Mouse (Mus musculus) CD4-positive helper T cell, adult 2 months (primary cell): ENCODE measurements around the gene Frmd3.
"Not testable (repeated sequence)": the region's sequence is repeated elsewhere in the genome, so short reads cannot be mapped to it uniquely, and the experiment has no call there.

Experiments
- DNase-seq: peaks from one replicate; pipeline ENCODE4 v3.0.0-alpha.2; 2012; ENCODE audit warnings: low read depth, missing footprints, low spot score

Frmd3 gene

DNA sequence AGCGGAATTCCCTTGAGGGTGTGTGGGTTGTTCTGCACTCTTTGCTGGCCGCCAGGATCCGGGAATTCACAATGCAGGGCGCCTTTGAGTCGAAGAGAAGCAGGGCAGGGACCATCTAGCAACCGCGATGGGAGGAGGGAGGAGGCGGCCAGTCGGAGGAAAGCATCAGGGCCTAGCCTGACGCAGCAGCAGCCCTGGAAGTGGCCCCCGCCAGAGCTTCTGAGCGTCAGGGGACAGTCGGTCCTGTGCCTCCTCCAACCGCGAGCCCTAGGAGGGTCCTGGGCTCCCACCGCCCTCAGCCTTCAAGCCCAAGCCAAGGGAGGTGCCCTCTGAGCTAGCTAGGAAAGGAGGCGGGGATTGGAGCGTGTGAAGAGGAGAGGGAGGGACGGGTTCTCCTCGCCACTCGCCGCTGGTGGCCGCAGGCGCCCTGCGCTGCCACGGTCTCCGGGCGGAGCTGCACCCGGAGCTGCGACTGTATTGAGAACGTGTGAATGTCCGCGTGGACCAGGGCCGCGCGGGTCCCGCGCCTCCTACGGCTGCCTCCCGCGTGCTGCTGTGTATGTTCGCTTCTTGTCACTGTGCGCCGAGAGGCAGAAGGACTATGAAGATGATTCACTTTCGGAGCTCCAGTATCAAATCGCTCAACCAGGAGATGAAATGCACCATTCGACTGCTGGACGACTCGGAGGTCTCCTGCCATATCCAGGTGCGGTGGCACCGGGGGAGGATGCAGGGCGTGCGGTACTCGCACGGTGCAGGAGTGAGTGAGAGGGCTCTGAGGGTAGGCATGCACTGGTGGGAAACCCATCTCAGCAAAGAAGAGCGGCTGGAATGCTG, at the start of gene Frmd3:
Frmd3 (plus strand) TSS at position 232 of the 837 bp plus-strand sequence.
- no peak for DNase-seq

DNA sequence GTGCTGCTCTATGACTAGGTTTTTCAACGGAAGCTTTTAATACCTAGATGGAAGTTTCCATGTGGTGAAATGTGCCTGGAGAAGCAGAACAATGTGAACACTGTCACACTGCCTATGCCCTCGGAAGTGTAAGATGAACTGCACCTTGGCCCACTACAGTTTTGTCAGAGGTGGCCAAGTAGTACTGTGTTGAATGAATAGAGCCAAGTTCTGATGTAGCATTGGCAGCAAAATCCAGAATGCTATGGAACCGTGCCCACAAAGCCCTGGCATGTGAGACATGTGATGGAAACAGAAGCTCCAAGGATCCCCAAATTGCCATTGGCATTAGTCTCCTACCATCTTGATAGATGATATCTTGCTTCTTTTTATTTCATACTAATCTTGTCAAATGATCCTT, 32.8 kb upstream of the Frmd3 start:
- DNase-seq, result no peak

DNA sequence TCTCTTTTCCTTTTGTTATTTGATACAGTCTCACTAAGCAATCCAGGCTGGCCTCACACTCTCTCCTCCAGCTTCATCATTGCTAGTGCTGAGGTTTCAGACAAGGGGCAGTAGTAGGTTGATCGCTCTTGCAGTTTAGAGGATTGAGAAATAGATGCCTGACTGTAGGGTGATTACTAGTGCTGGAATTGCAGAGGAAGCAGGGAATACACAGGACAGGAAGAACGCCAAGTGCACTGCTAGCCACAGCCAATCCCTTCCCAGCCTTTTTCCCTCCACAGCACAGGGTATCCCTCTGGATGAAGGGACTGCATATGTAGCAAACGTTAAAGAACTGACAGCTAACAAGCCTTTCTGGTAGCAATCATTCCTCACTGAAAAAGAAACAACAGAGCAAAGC, 965 bp upstream of the Frmd3 start:
- no peak for DNase-seq

DNA sequence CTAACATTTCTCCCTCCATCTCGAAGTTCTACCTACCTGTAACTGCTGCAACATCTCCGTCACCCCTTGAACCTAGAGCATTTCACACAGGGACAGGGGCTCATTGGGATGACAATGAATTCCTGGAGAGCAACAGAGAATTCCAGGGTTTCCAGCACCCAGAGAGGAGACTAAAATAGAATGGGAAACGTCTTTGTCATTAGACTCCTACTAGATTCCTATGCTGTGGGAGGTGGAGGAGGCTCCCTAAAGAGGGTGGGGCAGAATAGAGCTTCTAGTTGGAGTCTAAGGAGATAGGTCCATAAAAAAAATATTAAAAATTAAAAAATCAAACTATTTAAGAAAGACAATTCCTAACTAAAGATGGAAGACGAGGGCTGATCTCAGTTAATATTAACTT, 542 bp upstream of the Frmd3 start:
- DNase-seq, result no peak

DNA sequence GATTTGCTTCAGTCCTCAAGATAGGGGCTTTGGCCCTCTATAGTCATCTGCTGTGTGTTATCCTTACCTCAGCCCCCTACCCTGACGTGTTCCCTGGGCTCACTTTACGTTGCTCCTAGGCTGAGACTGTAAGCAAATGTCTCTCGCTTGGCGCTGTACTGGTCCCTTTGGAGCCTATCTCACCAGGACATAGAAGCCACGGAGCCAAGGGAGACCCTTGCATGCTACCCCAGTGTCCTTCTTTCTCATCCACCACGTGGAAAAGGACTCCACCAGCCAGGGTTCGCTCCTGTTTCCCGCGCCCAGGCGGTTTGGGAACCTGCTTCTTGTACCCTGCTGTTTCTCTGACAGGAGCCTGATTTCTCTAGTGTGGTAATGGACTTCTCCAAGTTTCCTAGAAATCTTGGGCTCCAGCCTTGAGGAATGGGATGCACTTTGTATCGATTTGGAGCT, 832 bp downstream of the Frmd3 start:
- DNase-seq, result no peak

DNA sequence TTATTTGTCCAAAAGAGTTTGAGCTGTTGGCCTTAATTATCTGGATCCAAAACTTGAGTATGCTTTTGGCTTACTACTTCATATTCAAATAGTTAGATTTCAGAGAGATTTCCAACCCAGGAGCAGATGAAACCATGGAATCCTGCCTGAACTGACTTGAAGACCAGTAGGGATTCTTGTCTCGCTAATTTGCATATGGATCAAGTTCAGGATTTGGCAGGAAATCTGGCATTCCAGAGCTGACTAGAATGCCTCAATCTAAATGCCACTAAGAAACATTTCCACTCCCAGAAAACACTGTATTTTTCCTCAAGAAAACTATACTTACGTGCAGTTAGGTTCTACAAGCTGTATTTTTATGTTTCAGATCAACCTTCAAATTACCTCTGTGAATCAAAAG, 6.8 kb downstream of the Frmd3 start:
- no peak for DNase-seq

DNA sequence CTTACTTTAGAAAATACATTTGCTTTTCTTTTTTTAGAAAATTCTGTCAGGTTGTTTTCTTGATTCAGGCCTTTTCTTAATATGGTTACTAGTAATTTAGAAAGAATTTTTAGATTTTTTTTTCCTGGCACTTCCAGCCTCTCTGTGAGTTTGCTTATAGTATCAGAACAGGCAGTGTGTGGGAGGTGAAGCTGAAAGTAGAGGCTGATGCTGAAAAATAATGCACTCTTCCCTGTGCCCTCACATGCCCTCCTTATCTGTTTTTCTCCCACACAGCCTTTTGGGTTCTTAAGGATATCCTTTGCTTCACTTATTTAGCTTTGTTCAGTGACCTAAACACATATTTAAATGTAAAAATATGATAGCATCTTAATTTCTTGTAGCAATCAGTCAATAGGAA, 30.0 kb downstream of the Frmd3 start:
- DNase-seq, result no peak

DNA sequence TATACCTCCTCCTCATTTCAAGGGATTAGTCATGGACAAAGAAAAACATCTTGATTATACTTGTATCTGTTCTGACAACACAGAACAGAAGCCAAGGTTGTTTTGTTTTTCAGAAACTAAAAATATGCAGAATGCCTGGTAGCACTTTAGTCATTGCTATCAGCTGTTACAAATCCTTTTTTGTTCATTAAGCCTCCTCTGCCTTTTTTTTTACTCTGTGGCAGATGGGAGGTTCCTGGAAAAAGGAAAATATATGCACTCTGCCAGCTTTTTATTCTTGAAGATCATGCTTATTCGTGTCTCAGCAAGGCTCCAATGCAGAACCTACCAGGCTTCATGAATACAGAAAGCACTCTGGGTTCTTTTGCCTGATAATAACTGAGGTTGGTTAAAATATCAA, 38.5 kb downstream of the Frmd3 start:
- no peak for DNase-seq

DNA sequence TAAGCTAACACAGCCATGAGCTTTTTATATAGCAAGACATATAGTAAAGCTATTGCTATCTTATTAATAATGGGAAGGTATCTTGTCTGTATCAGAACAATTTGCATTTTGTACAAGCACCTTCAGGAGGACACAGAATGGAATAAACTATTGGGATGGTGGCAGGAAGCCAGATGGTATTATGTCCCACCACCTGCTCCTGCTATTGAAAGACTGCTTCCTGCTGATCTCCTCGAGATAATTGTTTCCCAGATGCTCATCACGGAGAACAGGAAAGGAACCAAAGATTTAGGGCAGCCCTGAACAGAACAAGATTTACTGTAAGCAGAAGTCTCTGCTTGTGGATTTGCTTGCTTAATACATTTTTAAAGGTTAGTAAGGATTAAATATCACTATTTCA, 63.5 kb downstream of the Frmd3 start:
- no peak for DNase-seq

DNA sequence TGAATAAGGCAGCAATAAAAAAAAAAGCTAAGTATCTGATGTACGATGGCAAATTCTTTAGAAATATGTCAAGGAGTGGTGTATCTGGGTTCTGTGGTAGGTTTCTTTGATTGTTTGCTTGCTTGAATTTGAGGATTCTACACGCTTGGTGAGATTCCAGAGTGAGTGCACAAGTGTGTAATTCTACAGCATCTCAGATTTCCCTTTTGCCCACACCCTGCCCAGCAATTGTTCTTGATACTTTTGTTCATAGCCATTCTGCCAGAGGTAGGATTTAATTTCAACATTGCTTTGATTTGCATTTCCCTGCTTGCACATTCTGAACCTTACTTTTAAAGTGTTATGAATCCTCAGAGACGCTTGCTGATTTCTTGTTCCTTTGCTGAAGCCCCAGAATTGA, 97.6 kb downstream of the Frmd3 start:
- DNase-seq, result no peak

DNA sequence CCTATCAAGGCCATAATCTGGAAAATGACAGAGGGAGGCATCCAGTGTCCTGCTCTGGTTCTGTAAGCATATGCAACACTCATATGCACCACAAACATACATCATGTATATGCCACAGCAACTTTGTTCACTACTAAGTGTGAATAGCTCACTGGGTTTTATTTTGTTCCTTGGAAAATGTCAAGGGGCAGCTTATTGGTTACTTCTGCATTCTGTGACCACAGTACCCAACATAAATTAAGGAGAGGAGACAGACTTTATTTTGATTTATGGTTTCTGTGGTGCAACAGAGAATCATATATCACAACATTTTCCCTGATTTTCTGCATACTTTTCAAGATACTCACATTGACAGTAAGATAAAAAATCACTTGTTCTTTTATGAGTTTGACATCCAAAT, 178.3 kb downstream of the Frmd3 start:
- DNase-seq, result no peak

DNA sequence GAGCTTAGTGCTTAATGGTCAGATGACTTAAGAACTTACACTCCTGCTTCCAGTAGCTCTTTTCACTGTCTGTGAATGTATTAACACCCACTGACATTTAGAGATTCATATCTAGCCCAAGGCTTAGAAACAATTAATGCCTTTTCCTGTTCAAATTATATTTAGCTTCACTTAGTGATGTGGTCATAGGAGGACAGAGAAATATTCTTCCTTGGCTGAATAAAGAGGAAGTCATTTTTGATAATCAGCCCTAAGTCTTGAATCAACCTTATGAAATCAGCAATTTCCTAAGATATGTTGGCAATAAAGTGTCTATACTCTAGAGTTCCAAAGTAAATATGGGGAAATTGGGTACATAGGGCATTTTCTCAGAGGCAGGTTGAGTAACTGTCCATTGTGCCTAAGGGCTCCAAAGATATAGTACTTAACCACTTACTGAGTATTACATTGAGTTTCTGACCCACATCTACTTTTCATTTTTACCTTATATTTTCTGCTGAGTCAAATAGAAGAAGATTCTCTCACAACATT, 188.1 kb downstream of the Frmd3 start:
- no peak for DNase-seq

DNA sequence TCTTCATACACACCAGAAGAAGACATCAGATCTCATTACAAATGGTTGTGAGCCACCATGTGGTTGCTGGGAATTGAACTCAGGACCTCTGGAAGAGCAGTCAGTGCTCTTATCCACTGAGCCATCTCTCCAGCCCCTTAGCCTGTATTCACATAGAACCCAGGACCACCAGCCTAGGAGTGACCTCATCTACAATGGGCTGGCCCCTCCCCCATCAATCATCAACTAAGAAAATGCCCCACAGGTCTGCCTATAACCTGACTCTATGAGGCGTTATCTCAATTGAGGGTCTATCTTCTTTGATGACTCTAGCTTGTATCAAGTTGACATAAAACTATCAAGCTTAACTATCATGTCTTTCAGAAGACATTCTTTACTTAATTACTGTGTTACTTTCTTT, 208.5 kb downstream of the Frmd3 start:
- DNase-seq, result not testable (repeated sequence)

DNA sequence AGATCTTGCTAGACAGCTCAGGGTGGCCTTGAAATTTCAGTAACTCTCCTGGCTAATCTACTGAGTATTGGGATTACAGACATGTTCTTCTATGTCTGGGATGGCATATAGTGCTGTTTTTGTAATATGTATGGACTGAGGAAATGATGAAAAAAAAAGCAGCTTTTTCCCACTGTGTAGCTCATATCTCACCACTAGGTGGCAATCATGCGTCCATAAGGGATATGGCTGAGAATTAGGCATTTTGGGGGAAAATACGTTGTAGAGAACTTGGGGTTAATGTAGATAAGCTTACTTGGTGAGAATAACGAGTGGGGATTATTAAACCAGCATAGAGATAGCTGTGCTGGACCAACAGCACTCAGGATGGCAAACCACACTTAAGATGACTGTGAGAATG, 209.1 kb downstream of the Frmd3 start:
- peak; percentile 10 for DNase-seq

DNA sequence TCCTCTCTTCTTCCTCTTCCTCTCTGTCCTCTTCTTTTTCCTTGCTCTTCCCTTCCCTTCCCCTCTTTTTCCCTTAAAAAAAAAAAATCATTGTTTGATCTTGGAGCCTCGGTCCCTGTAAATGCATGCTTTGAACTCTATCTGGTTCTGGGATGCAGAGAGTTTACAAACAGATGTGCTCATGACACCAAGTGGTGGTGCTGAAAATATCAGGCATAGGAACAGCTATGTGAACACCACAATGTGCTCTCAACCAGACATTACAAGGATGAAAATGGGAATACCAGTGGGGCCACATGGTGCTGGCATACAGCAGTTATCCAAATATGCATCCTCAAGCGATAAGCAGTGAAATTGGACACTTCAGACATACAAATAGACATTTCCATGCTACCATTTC, 211.0 kb downstream of the Frmd3 start:
- no peak for DNase-seq

DNA sequence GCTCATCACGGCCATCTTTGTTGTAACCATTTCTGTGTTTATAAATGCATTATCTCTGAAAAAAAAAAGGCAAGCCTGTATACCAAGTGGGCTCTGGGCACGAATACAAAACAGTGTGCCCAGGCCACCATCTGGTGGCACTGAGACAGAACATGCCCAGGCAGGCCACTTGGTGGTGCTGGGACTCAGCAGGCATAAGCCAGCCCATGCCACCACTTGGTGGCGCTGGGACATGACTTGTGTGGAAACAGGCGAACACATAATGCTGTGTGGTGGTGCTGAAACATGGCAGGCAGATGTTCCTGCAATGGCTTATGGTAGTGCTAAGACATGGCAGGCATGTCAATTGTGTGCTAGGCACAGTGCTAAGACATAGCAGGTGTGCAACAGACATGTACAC, 217.8 kb downstream of the Frmd3 start:
- DNase-seq, result peak; percentile 59

DNA sequence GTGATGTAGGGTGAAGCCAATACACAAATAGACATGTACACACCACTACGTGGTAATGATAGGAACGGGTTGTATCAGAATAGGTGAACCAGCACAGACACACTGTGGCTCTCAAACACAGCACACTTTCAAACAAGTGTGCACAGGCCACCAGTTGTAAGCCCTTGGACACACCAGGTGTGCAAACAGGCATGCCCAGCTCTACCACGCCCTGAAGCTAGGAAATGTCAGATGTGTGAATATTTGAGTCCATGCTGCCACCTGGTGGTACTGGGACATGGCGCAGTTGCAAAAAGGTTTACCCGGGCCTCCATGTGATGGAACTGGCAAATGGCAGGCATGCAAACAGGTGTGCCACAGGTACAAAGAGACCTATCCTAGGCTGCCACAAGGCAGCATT, 218.2 kb downstream of the Frmd3 start:
- peak; percentile 53 for DNase-seq

DNA sequence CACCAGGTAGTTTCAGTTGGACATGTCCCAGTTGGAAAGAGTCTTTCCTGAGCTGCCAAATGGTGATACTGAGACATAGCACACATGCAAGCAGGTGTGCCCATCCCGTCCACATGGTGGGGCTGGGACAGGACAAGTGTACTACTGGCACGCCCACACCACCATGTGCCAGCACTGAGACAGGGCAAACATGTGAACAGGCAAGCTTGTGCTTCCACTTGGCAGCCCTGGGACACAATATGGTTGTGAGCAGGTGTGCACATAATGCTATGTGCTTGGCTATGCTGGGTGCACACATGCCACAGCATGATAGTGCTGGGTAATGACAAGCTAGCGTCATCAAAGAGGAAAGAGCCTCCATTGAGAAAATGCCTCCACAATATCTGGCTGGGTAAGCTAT, 220.3 kb downstream of the Frmd3 start:
- no peak for DNase-seq

DNA sequence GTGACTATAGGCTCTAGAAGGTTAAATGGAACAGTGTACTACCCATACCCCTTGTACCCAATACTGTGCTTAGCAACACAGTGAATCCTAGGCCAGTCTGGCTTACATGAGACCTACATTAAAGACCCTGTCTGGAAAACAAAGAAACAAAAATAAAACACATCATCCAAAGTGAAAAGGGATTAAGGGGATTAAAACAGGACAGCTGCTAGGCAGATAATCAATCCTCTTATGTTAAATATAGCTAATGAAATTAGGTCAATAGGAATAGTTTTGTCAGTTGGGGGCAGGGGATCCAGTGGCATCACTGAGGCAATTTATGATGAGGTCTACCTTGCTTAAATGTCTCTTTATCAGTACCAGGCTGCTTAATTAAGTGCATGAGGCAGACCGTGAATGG, 228.9 kb downstream of the Frmd3 start, which contains the start of gene Kdm4c:
Kdm4c (plus strand) TSS at position 322 of the 400 bp plus-strand sequence.
- DNase-seq, result no peak
